Mouse (Mus musculus) heart, embryonic 13.5 days (tissue): ENCODE data around the gene Boll. TPM values are rescaled to one million over a fixed set of nuclear protein-coding genes. Genes with fewer than 3 reads are reported as not detected.
A peak's percentile ranks its signal among the peaks of the same experiment; 100 is the strongest.

ENCODE experiments used
- ATAC-seq: fragments of 200-750 bp; cut with Nextera tagmentation; 2 replicates; pipeline ENCODE4 v1.8.0; 2017; ENCODE audit warnings: moderate TSS enrichment; ENCODE audit not compliant: insufficient number of reproducible peaks, low FRiP score, low TSS enrichment; ENCODE audit errors: extremely low read depth
- H3K27ac ChIP-seq: fragments of 300-500 bp; sonication (generic); replicated peaks from 2 replicates; pipeline ENCODE4 v1.5.1; 2015; ENCODE audit warnings: moderate library complexity, mild to moderate bottlenecking, inconsistent platforms
- H3K27me3 ChIP-seq: fragments of 300-500 bp; sonication (generic); replicated peaks from 2 replicates; pipeline ENCODE4 v1.6.1; 2015; ENCODE audit warnings: mild to moderate bottlenecking, inconsistent platforms
- H3K36me3 ChIP-seq: fragments of 300-500 bp; sonication (generic); 2 replicates; pipeline ENCODE4 v1.6.1; 2015; ENCODE audit warnings: mild to moderate bottlenecking, inconsistent platforms
- H3K4me1 ChIP-seq: fragments of 300-500 bp; sonication (generic); 2 replicates; pipeline ENCODE4 v1.6.1; 2015; ENCODE audit warnings: inconsistent platforms
- H3K4me2 ChIP-seq: fragments of 300-500 bp; sonication (generic); 2 replicates; pipeline ENCODE4 v1.6.1; 2015; ENCODE audit warnings: inconsistent platforms, mild to moderate bottlenecking, moderate library complexity
- H3K4me3 ChIP-seq: fragments of 300-500 bp; sonication (generic); 2 replicates; pipeline ENCODE4 v1.5.1; 2015; ENCODE audit warnings: moderate library complexity, mild to moderate bottlenecking, inconsistent platforms
- H3K9ac ChIP-seq: fragments of 300-500 bp; sonication (generic); 2 replicates; pipeline ENCODE4 v1.6.1; 2015; ENCODE audit warnings: inconsistent platforms, mild to moderate bottlenecking, moderate library complexity
- H3K9me3 ChIP-seq: fragments of 300-500 bp; sonication (generic); 2 replicates; pipeline ENCODE4 v1.6.1; 2016; ENCODE audit warnings: inconsistent platforms
- WGBS: fragments of 180-500 bp; shearing (Covaris S2); methylation state at CpG from one replicate; pipeline ENCODE4 v1.1.7; 2015; ENCODE audit warnings: mixed read lengths; 5-methylcytosine and 5-hydroxymethylcytosine counted together
- polyA plus RNA-seq: library from polyadenylated mRNA; unstranded; fragments of >200 nt; fragmentation: Nextera tagmentation; extraction: Ambion mirVana; gene quantifications from 2 replicates; pipeline ENCODE4 v1.2.1, GENCODE M21; 2015

Boll gene
- polyA plus RNA-seq, 1 experiment from 2014 or later: 0.11 TPM

- peak overlapping the region; percentile 37 for H3K9ac ChIP-seq
- no peaks in the 10 kb centered on the region for H3K9me3 ChIP-seq
- H3K27me3 ChIP-seq: no peaks in the 10 kb centered on the region
- peak overlapping the region; percentile 48 for H3K4me2 ChIP-seq
- H3K4me1 ChIP-seq: peaks cover 18% of the 10 kb centered on the region
- H3K27ac ChIP-seq: peak overlapping the region; percentile 81
- peak overlapping the region; percentile 1; the same call in 1 of the 2 replicates for H3K4me3 ChIP-seq
- WGBS: 55% methylated on average over 18 of the region's 18 CpGs
- H3K36me3 ChIP-seq: peaks cover 9% of the 10 kb centered on the region
- peak; percentile 42; the same call in 1 of the 2 replicates for ATAC-seq
These were observed 161.2 kb downstream of the Boll start for GRCm38 (mm10) chr1:55201850-55202752.

- no peaks in the 10 kb centered on the region for H3K27me3 ChIP-seq
- no peak overlapping the region for H3K9ac ChIP-seq
- H3K9me3 ChIP-seq: no peaks in the 10 kb centered on the region
- H3K4me3 ChIP-seq: no peak overlapping the region
- H3K36me3 ChIP-seq: peaks cover 3% of the 10 kb centered on the region; the same call in 1 of the 2 replicates
- H3K4me2 ChIP-seq: no peak overlapping the region
- WGBS: 30% methylated on average over 3 of the region's 3 CpGs
- no peak for ATAC-seq
- no peak overlapping the region for H3K27ac ChIP-seq
- H3K4me1 ChIP-seq: peaks cover 37% of the 10 kb centered on the region
These were observed 164.6 kb downstream of the Boll start for GRCm38 (mm10) chr1:55198719-55199118.

Other genes with a start within 250 kb of the Boll start
- gene Mob4, start 232.2 kb downstream of the Boll start, polyA plus RNA-seq: 95.9 and 117 TPM in 2 replicates
- 5.8 and 5.9 TPM in 2 replicates for gene Rftn2, start 136.7 kb downstream of the Boll start, polyA plus RNA-seq
- gene Mars2, start 126.3 kb downstream of the Boll start, polyA plus RNA-seq: 2.9 and 3.2 TPM in 2 replicates
- gene Plcl1, start 42.5 kb upstream of the Boll start, polyA plus RNA-seq: 0.67 and 0.71 TPM in 2 replicates